Mouse (Mus musculus) liver, embryonic 14.5 days (tissue): Measurements from ENCODE around the gene Polr2e. TPM values are rescaled to one million over a fixed set of nuclear protein-coding genes. Genes with fewer than 3 reads are reported as not detected.

ENCODE experiments used
- ATAC-seq: fragments of 200-750 bp; cut with Nextera tagmentation; 2 replicates; pipeline ENCODE4 v1.8.0; 2017; ENCODE audit warnings: moderate number of reproducible peaks, mild to moderate bottlenecking, moderate library complexity; ENCODE audit not compliant: insufficient read depth
- DNase-seq, 3 experiments: peaks; one replicate each; pipeline ENCODE4 v3.0.0-alpha.2; 2012 to 2013; ENCODE audit warnings: low read depth in 3 of 3, low spot score in 3 of 3
- H3K27ac ChIP-seq: fragments of 300-500 bp; sonication (generic); 2 replicates; pipeline ENCODE4 v1.5.1; 2014; ENCODE audit warnings: moderate library complexity, mild to moderate bottlenecking, control low read depth, inconsistent platforms
- H3K27me3 ChIP-seq: fragments of 300-500 bp; sonication (generic); 2 replicates; pipeline ENCODE4 v1.6.1; 2014; ENCODE audit warnings: mild to moderate bottlenecking, low read length, moderate library complexity; ENCODE audit not compliant: control insufficient read depth, insufficient read depth
- H3K36me3 ChIP-seq: fragments of 300-500 bp; sonication (generic); replicated peaks from 2 replicates; pipeline ENCODE4 v1.6.1; 2014; ENCODE audit warnings: low read depth; ENCODE audit not compliant: control insufficient read depth, insufficient read depth
- H3K4me1 ChIP-seq, 2 experiments: fragments of 200-500 bp in 1 of 2; fragments of 300-500 bp in 1 of 2; sonication (generic) in 1 of 2; replicated peaks; 2 replicates each; pipeline ENCODE4 v1.6.1; 2012 to 2014; ENCODE audit warnings: antibody characterized with exemption in 1 of 2, inconsistent platforms in 1 of 2, low read length in 1 of 2; ENCODE audit not compliant: control insufficient read depth in 2 of 2, insufficient read depth in 2 of 2
- H3K4me2 ChIP-seq: fragments of 300-500 bp; sonication (generic); 2 replicates; pipeline ENCODE4 v1.6.1; 2014; ENCODE audit warnings: low read depth, mild to moderate bottlenecking, control low read depth, moderate library complexity
- H3K4me3 ChIP-seq, 2 experiments: fragments of 200-500 bp in 1 of 2; fragments of 300-500 bp in 1 of 2; sonication (generic) in 1 of 2; 2 replicates each; pipeline ENCODE4 v1.5.1; 2012 to 2014; ENCODE audit warnings: low read depth in 2 of 2, low read length in 2 of 2, mild to moderate bottlenecking in 2 of 2, control low read depth in 1 of 2, inconsistent platforms in 1 of 2, moderate library complexity in 1 of 2; ENCODE audit not compliant: insufficient read depth in 1 of 2
- H3K9ac ChIP-seq: fragments of 300-500 bp; sonication (generic); replicated peaks from 2 replicates; pipeline ENCODE4 v1.6.1; 2014; ENCODE audit warnings: mild to moderate bottlenecking, control low read depth, moderate library complexity
- H3K9me3 ChIP-seq: fragments of 300-500 bp; sonication (generic); 2 replicates; pipeline ENCODE4 v1.6.1; 2016; ENCODE audit warnings: low read length, mixed read lengths; ENCODE audit not compliant: control insufficient read depth
- CTCF ChIP-seq: IDR thresholded peaks from 2 replicates; pipeline ENCODE4 v1.5.1; 2016; ENCODE audit warnings: antibody characterized with exemption, low read depth, control low read depth
- EP300 ChIP-seq: IDR thresholded peaks from 2 replicates; pipeline ENCODE4 v1.6.1; 2016; ENCODE audit warnings: antibody characterized with exemption, low read depth
- WGBS: fragments of 180-500 bp; shearing (Covaris S2); extraction: QIAGEN DNeasy Blood & Tissue Kit; methylation state at CpG from one replicate; pipeline ENCODE4 v1.1.7; 2014; ENCODE audit not compliant: insufficient replicate concordance; 5-methylcytosine and 5-hydroxymethylcytosine counted together
- polyA plus RNA-seq, 2 experiments: library from polyadenylated mRNA; depleted of rRNA in 1 of 2; stranded (reverse) in 1 of 2; unstranded in 1 of 2; fragments of >200 nt; fragmentation: Nextera tagmentation in 1 of 2; extraction: Ambion mirVana in 1 of 2; gene quantifications; 2 replicates each; pipeline versions ENCODE4 v1.2.1 to v1.2.3; 2012 to 2014

Polr2e gene
- polyA plus RNA-seq, 2 experiments = 88.0 to 121 TPM

GRCm38 (mm10) chr10:80075924-80076323 is 36.3 kb upstream of the Polr2e start:
- DNase-seq (no peak), ATAC-seq (no peak)
- peaks cover 23 to 26% of the 10 kb centered on the region in 2 experiments for H3K4me1 ChIP-seq
- 79% methylated on average over 1 of the region's 1 CpGs for WGBS
- H3K9me3 ChIP-seq = no peaks in the 10 kb centered on the region
- H3K4me2 ChIP-seq = no peak overlapping the region
- peaks cover 13% of the 10 kb centered on the region for H3K36me3 ChIP-seq
- no peak overlapping the region for H3K4me3 ChIP-seq
- 0 out of 2 replicates have a peak, but pooled peaks have one; percentile 16 for TF ChIP-seq CTCF
- TF ChIP-seq EP300 = no peak
- no peak overlapping the region for H3K9ac ChIP-seq
- no peak overlapping the region for H3K27ac ChIP-seq
- H3K27me3 ChIP-seq = no peaks in the 10 kb centered on the region

- Histone ChIP-seq H3K9me3 (no peaks in the 10 kb centered on the region), H3K27me3 (no peaks in the 10 kb centered on the region), H3K4me1 (peaks cover 16 to 24% of the 10 kb centered on the region in 2 experiments), H3K27ac (no peak overlapping the region; the same call in 1 of the 2 replicates), H3K4me3 (peak overlapping the region in 1 of 2 experiments; percentile 10; a peak in 2 of 4 replicates), H3K4me2 (peak overlapping the region; percentile 43), H3K9ac (peak overlapping the region; percentile 31; the same call in 1 of the 2 replicates), H3K36me3 (peaks cover 12% of the 10 kb centered on the region)
- ATAC-seq (no peak), DNase-seq (peak in 2 of 3 experiments; percentile 45 to 60)
- TF ChIP-seq CTCF (peak; percentile 61), EP300 (no peak)
- 18% methylated on average over 28 of the region's 28 CpGs for WGBS
Measured at GRCm38 (mm10) chr10:80074813-80075601, 35.4 kb upstream of the Polr2e start.

GRCm38 (mm10) chr10:80072623-80073489 is 33.3 kb upstream of the Polr2e start:
- Histone ChIP-seq H3K27me3 (no peaks in the 10 kb centered on the region), H3K4me1 (peaks cover 15 to 19% of the 10 kb centered on the region in 2 experiments), H3K27ac (peak overlapping the region; percentile 8; the same call in 1 of the 2 replicates), H3K4me3 (no peak overlapping the region), H3K4me2 (no peak overlapping the region), H3K9me3 (no peaks in the 10 kb centered on the region), H3K9ac (no peak overlapping the region), H3K36me3 (no peaks in the 10 kb centered on the region)
- no peak for DNase-seq
- no peak for ATAC-seq
- WGBS = 85% methylated on average over 20 of the region's 20 CpGs
- no peak for TF ChIP-seq EP300
- no peak for TF ChIP-seq CTCF

GRCm38 (mm10) chr10:80071516-80071900 is 31.9 kb upstream of the Polr2e start:
- Histone ChIP-seq H3K36me3 (no peaks in the 10 kb centered on the region), H3K27me3 (no peaks in the 10 kb centered on the region), H3K27ac (peak overlapping the region; percentile 79), H3K4me2 (peak overlapping the region; percentile 58), H3K4me3 (no peak overlapping the region), H3K9me3 (no peaks in the 10 kb centered on the region), H3K9ac (peak overlapping the region; percentile 64), H3K4me1 (peaks cover 15 to 19% of the 10 kb centered on the region in 2 experiments)
- DNase-seq = no peak
- TF ChIP-seq CTCF = no peak
- no peak for TF ChIP-seq EP300
- WGBS = 67% methylated on average over 3 of the region's 3 CpGs
- ATAC-seq = peak; percentile 19
